Mouse (Mus musculus): Measurements from ENCODE around the gene Usp25.

GRCm38 (mm10) chr16:77128683-77129082, 115.2 kb downstream of the Usp25 start:
- TF ChIP-seq CEBPB (IDR thresholded peaks at IDR 0.05; ENCODE audit: insufficient read depth, poor library complexity, severe bottlenecking) (no peak), POLR2AphosphoS2 (IDR thresholded peaks at IDR 0.05; ENCODE audit: insufficient read length, low read depth) (no peak), POLR2A (IDR thresholded peaks at IDR 0.05; ENCODE audit: insufficient read length, low read depth) (no peak), MYOG (IDR thresholded peaks at IDR 0.05; ENCODE audit: control insufficient read depth in 1 of 3, insufficient read depth in 1 of 3, insufficient read length in 2 of 3, low read depth in 2 of 3) (no peak)
